Mouse (Mus musculus): Measurements from ENCODE around the gene Olfr618. TPM values are rescaled to one million over a fixed set of nuclear protein-coding genes. Genes with fewer than 3 reads are reported as not detected.

Olfr618 gene
- polyA plus RNA-seq, 1 experiment, result not detected

GRCm38 (mm10) chr7:103642602-103643001 lies 52.7 kb downstream of the Olfr618 start, which contains the start of gene Olfr622:
Gene Olfr622, minus strand, starts transcription at chr7:103642702.
- H3K4me1 ChIP-seq (ENCODE audit: control insufficient read depth, insufficient read depth, low read length), result no peaks in the 10 kb centered on the region
- H3K27ac ChIP-seq (ENCODE audit: insufficient read depth, low read depth, low read length), result no peak within 1 kb of the TSS
- no peak within 1 kb of the TSS for H3K4me3 ChIP-seq (ENCODE audit: insufficient read depth, low read length)
- TF ChIP-seq POLR2A (IDR thresholded peaks at IDR 0.05; ENCODE audit: borderline replicate concordance, low read depth, low read length) (no peak), CTCF (IDR thresholded peaks at IDR 0.05; ENCODE audit: low read depth, low read length) (no peak)

GRCm38 (mm10) chr7:103644070-103644469 lies 54.2 kb downstream of the Olfr618 start:
- H3K27ac ChIP-seq (ENCODE audit: insufficient read depth, low read depth, low read length), result no peak overlapping the region
- TF ChIP-seq POLR2A (IDR thresholded peaks at IDR 0.05; ENCODE audit: borderline replicate concordance, low read depth, low read length), result no peak
- H3K4me3 ChIP-seq (ENCODE audit: insufficient read depth, low read length), result no peak overlapping the region
- no peaks in the 10 kb centered on the region for H3K4me1 ChIP-seq (ENCODE audit: control insufficient read depth, insufficient read depth, low read length)

Other genes with a start within 250 kb of the Olfr618 start
- gene Olfr600, start 240.4 kb upstream of the Olfr618 start, polyA plus RNA-seq (2012; ENCODE audit: insufficient read depth, insufficient read length, missing spikeins), result not detected in 2 replicates
- not detected in 2 replicates for gene Olfr601, start 227.4 kb upstream of the Olfr618 start, polyA plus RNA-seq (2012; ENCODE audit: insufficient read depth, insufficient read length, missing spikeins)
- not detected in 2 replicates for gene Olfr603, start 203.9 kb upstream of the Olfr618 start, polyA plus RNA-seq (2012; ENCODE audit: insufficient read depth, insufficient read length, missing spikeins)
- not detected in 2 replicates for gene Usp17lc, start 175.0 kb upstream of the Olfr618 start, polyA plus RNA-seq (2012; ENCODE audit: insufficient read depth, insufficient read length, missing spikeins)
- not detected in 2 replicates for gene Olfr605, start 144.7 kb upstream of the Olfr618 start, polyA plus RNA-seq (2012; ENCODE audit: insufficient read depth, insufficient read length, missing spikeins)
- gene Olfr606, start 141.1 kb upstream of the Olfr618 start, polyA plus RNA-seq (2012; ENCODE audit: insufficient read depth, insufficient read length, missing spikeins), result not detected in 2 replicates
- gene Olfr607, start 126.0 kb upstream of the Olfr618 start, polyA plus RNA-seq (2012; ENCODE audit: insufficient read depth, insufficient read length, missing spikeins), result not detected in 2 replicates
- not detected in 2 replicates for gene Olfr608, start 120.2 kb upstream of the Olfr618 start, polyA plus RNA-seq (2012; ENCODE audit: insufficient read depth, insufficient read length, missing spikeins)
- not detected in 2 replicates for gene Olfr609, start 92.0 kb upstream of the Olfr618 start, polyA plus RNA-seq (2012; ENCODE audit: insufficient read depth, insufficient read length, missing spikeins)
- gene Olfr610, start 78.0 kb upstream of the Olfr618 start, polyA plus RNA-seq (2012; ENCODE audit: insufficient read depth, insufficient read length, missing spikeins), result not detected in 2 replicates
- not detected in 2 replicates for gene Olfr611, start 69.3 kb upstream of the Olfr618 start, polyA plus RNA-seq (2012; ENCODE audit: insufficient read depth, insufficient read length, missing spikeins)
- gene Olfr612, start 47.4 kb upstream of the Olfr618 start, polyA plus RNA-seq (2012; ENCODE audit: insufficient read depth, insufficient read length, missing spikeins), result not detected in 2 replicates
- gene Olfr613, start 42.0 kb upstream of the Olfr618 start, polyA plus RNA-seq (2012; ENCODE audit: insufficient read depth, insufficient read length, missing spikeins), result not detected in 2 replicates
- gene Olfr615, start 34.0 kb upstream of the Olfr618 start, polyA plus RNA-seq (2012; ENCODE audit: insufficient read depth, insufficient read length, missing spikeins), result not detected in 2 replicates
- not detected in 2 replicates for gene Olfr616, start 21.0 kb upstream of the Olfr618 start, polyA plus RNA-seq (2012; ENCODE audit: insufficient read depth, insufficient read length, missing spikeins)
- gene Olfr617, start 17.0 kb upstream of the Olfr618 start, polyA plus RNA-seq (2012; ENCODE audit: insufficient read depth, insufficient read length, missing spikeins), result not detected in 2 replicates
- not detected in 2 replicates for gene Olfr619, start 10.5 kb downstream of the Olfr618 start, polyA plus RNA-seq (2012; ENCODE audit: insufficient read depth, insufficient read length, missing spikeins)
- 0.19 and 0.27 TPM in 2 replicates for gene Olfr620, start 22.4 kb downstream of the Olfr618 start, polyA plus RNA-seq (2012; ENCODE audit: insufficient read depth, insufficient read length, missing spikeins)
- gene Olfr622, start 52.6 kb downstream of the Olfr618 start, polyA plus RNA-seq (2012; ENCODE audit: insufficient read depth, insufficient read length, missing spikeins), result not detected in 2 replicates
- gene Olfr623, start 73.6 kb downstream of the Olfr618 start, polyA plus RNA-seq (2012; ENCODE audit: insufficient read depth, insufficient read length, missing spikeins), result not detected in 2 replicates
- gene Olfr624, start 81.1 kb downstream of the Olfr618 start, polyA plus RNA-seq (2012; ENCODE audit: insufficient read depth, insufficient read length, missing spikeins), result not detected in 2 replicates
- not detected in 2 replicates for gene Olfr625-ps1, start 92.6 kb downstream of the Olfr618 start, polyA plus RNA-seq (2012; ENCODE audit: insufficient read depth, insufficient read length, missing spikeins)
- gene Olfr243, start 124.6 kb downstream of the Olfr618 start, polyA plus RNA-seq (2012; ENCODE audit: insufficient read depth, insufficient read length, missing spikeins), result not detected in 2 replicates
- not detected in 2 replicates for gene Olfr628, start 140.3 kb downstream of the Olfr618 start, polyA plus RNA-seq (2012; ENCODE audit: insufficient read depth, insufficient read length, missing spikeins)
- gene Olfr629, start 154.8 kb downstream of the Olfr618 start, polyA plus RNA-seq (2012; ENCODE audit: insufficient read depth, insufficient read length, missing spikeins), result not detected in 2 replicates
- not detected in 2 replicates for gene Olfr630, start 167.2 kb downstream of the Olfr618 start, polyA plus RNA-seq (2012; ENCODE audit: insufficient read depth, insufficient read length, missing spikeins)
- not detected in 2 replicates for gene Olfr69, start 181.5 kb downstream of the Olfr618 start, polyA plus RNA-seq (2012; ENCODE audit: insufficient read depth, insufficient read length, missing spikeins)
- gene Olfr68, start 189.6 kb downstream of the Olfr618 start, polyA plus RNA-seq (2012; ENCODE audit: insufficient read depth, insufficient read length, missing spikeins), result not detected in 2 replicates
- not detected in 2 replicates for gene Olfr67, start 201.7 kb downstream of the Olfr618 start, polyA plus RNA-seq (2012; ENCODE audit: insufficient read depth, insufficient read length, missing spikeins)
- gene Hbb-bt, start 223.9 kb downstream of the Olfr618 start, polyA plus RNA-seq (2012; ENCODE audit: insufficient read depth, insufficient read length, missing spikeins), result not detected in 2 replicates
- gene Hbb-bs, start 238.0 kb downstream of the Olfr618 start, polyA plus RNA-seq (2012; ENCODE audit: insufficient read depth, insufficient read length, missing spikeins), result not detected in 2 replicates